Mouse (Mus musculus): ENCODE data around the gene Pum2.

- TF ChIP-seq CTCF (IDR thresholded peaks at IDR 0.05; ENCODE audit: borderline replicate concordance, control insufficient read depth, extremely low read depth, insufficient read depth, low read length, poor library complexity): no peak
- TF ChIP-seq POLR2A (IDR thresholded peaks at IDR 0.05; ENCODE audit: control insufficient read depth, extremely low read depth, insufficient read depth, low read length, poor library complexity): no peak
Measured at GRCm38 (mm10) chr12:8631691-8632090, 42.2 kb upstream of the Pum2 start.
